In genomic region chr15:9111648-9112047, GRCm38 (mm10) we compare ENCODE assay signal across 17 mouse cellular contexts.
"Had no signal": no experiment of that assay in that cellular context is flagged by ENCODE, and none has a peak within 500 bp of the region (broad histone marks: within the 10 kb centered on the region; RNA-seq: fewer than 3 reads in every experiment).

No protein-coding gene starts in this region.

- DNase-seq: kidney, adult 2 months; kidney, postnatal 36 days; layer of hippocampus, postnatal 36 days; lung, adult 2 months; lung, postnatal 14 days; retina, postnatal 1 day; right cerebral cortex, postnatal 25 days; spleen, adult 18-20 months; thymus, postnatal 25 days had no signal

- H3K9ac ChIP-seq: liver, embryonic 14.5 days; midbrain, embryonic 13.5 days; neural tube, embryonic 13.5 days; stomach, embryonic 15.5 days had no signal

- ATAC-seq: intestine, postnatal 0 days; midbrain, embryonic 13.5 days had no signal

- H3K4me3 ChIP-seq: left cerebral cortex, adult 2 months; midbrain, embryonic 13.5 days; neural tube, embryonic 13.5 days; stomach, embryonic 15.5 days had no signal

- H3K4me1 ChIP-seq: midbrain, embryonic 13.5 days; neural tube, embryonic 13.5 days; stomach, embryonic 15.5 days had no signal

- H3K27ac ChIP-seq: kidney, postnatal 0 days; left cerebral cortex, adult 2 months; liver, embryonic 14.5 days; macrophage; midbrain, embryonic 13.5 days; neural tube, embryonic 13.5 days; stomach, embryonic 15.5 days had no signal

- H3K27me3 ChIP-seq: midbrain, embryonic 13.5 days; neural tube, embryonic 13.5 days; stomach, embryonic 15.5 days had no signal

- H3K4me2 ChIP-seq: midbrain, embryonic 13.5 days; neural tube, embryonic 13.5 days; stomach, embryonic 15.5 days had no signal

- H3K9me3 ChIP-seq: midbrain, embryonic 13.5 days; neural tube, embryonic 13.5 days; stomach, embryonic 15.5 days had no signal
